Mouse (Mus musculus): ENCODE results near the gene Spag9.

The Spag9 gene

GRCm38 (mm10) chr11:93995720-93996305 is at the start of gene Spag9:
Spag9 (plus strand) TSS chr11:93996091.
- in situ Hi-C loops (cut with MboI; ENCODE audit: unreplicated experiment in 2 of 2): no loop called here

GRCm38 (mm10) chr11:93948887-93949567 is 46.9 kb upstream of the Spag9 start:
- in situ Hi-C loops (cut with MboI; ENCODE audit: unreplicated experiment in 2 of 2): no loop called here

GRCm38 (mm10) chr11:93950045-93950444 is 45.8 kb upstream of the Spag9 start:
- in situ Hi-C loops (cut with MboI; ENCODE audit: unreplicated experiment in 2 of 2): loop anchor here in 1 of 2 experiments (25.0 kb wide), 1 partner anchor 362 kb away; the partner anchor contains the start of gene Luc7l3

- in situ Hi-C loops (cut with MboI; ENCODE audit: unreplicated experiment in 2 of 2): loop anchor here in 1 of 2 experiments (25.0 kb wide), 1 partner anchor 360 kb away; the partner anchor contains the start of gene Luc7l3
These were observed 43.5 kb upstream of the Spag9 start for GRCm38 (mm10) chr11:93952376-93952775.

- in situ Hi-C loops (cut with MboI; ENCODE audit: unreplicated experiment in 2 of 2): loop anchor here in 1 of 2 experiments (25.0 kb wide), 1 partner anchor 358 kb away; the partner anchor contains the start of gene Luc7l3
These were observed 41.1 kb upstream of the Spag9 start for GRCm38 (mm10) chr11:93954738-93955255.

- in situ Hi-C loops (cut with MboI; ENCODE audit: unreplicated experiment in 2 of 2): loop anchor here in 1 of 2 experiments (25.0 kb wide), 1 partner anchor 357 kb away; the partner anchor contains the start of gene Luc7l3
These were observed 40.4 kb upstream of the Spag9 start for GRCm38 (mm10) chr11:93955256-93956150.

GRCm38 (mm10) chr11:93956159-93956558 is 39.7 kb upstream of the Spag9 start, which contains the start of gene Nme2:
Nme2 (minus strand) TSS chr11:93956259.
- in situ Hi-C loops (cut with MboI; ENCODE audit: unreplicated experiment in 2 of 2): loop anchor here in 1 of 2 experiments (25.0 kb wide), 1 partner anchor 356 kb away; the partner anchor contains the start of gene Luc7l3

GRCm38 (mm10) chr11:93957031-93957555 is 38.8 kb upstream of the Spag9 start:
- in situ Hi-C loops (cut with MboI; ENCODE audit: unreplicated experiment in 2 of 2): loop anchor here in 1 of 2 experiments (25.0 kb wide), 1 partner anchor 355 kb away; the partner anchor contains the start of gene Luc7l3

GRCm38 (mm10) chr11:93957746-93958145 is 38.1 kb upstream of the Spag9 start:
- in situ Hi-C loops (cut with MboI; ENCODE audit: unreplicated experiment in 2 of 2): loop anchor here in 1 of 2 experiments (25.0 kb wide), 1 partner anchor 355 kb away; the partner anchor contains the start of gene Luc7l3

GRCm38 (mm10) chr11:93961482-93961881 is 34.4 kb upstream of the Spag9 start:
- in situ Hi-C loops (cut with MboI; ENCODE audit: unreplicated experiment in 2 of 2): loop anchor here (10.0 to 25.0 kb wide), 2 partner anchors 263 to 351 kb away; partner anchors contain the start of gene Luc7l3 (in 1 of the 2)

- in situ Hi-C loops (cut with MboI; ENCODE audit: unreplicated experiment in 2 of 2): loop anchor here (10.0 to 25.0 kb wide), 2 partner anchors 262 to 349 kb away; partner anchors contain the start of gene Luc7l3 (in 1 of the 2)
These were observed 32.9 kb upstream of the Spag9 start for GRCm38 (mm10) chr11:93963013-93963412.

- in situ Hi-C loops (cut with MboI; ENCODE audit: unreplicated experiment in 2 of 2): loop anchor here (10.0 to 25.0 kb wide), 2 partner anchors 259 to 347 kb away; partner anchors contain the start of gene Luc7l3 (in 1 of the 2)
These were observed 30.5 kb upstream of the Spag9 start for GRCm38 (mm10) chr11:93965391-93965790.

GRCm38 (mm10) chr11:93967381-93967780 is 28.5 kb upstream of the Spag9 start:
- in situ Hi-C loops (cut with MboI; ENCODE audit: unreplicated experiment in 2 of 2): loop anchor here (10.0 to 25.0 kb wide), 2 partner anchors 257 to 345 kb away; partner anchors contain the start of gene Luc7l3 (in 1 of the 2)

- in situ Hi-C loops (cut with MboI; ENCODE audit: unreplicated experiment in 2 of 2): loop anchor here (10.0 to 25.0 kb wide), 2 partner anchors 257 to 344 kb away; partner anchors contain the start of gene Luc7l3 (in 1 of the 2)
These were observed 27.7 kb upstream of the Spag9 start, which contains the start of the genes Gm20390 and Nme1 for GRCm38 (mm10) chr11:93968005-93968847. Gm20390 (minus strand) TSS chr11:93968293. Nme1 (minus strand) TSS chr11:93968521.

GRCm38 (mm10) chr11:93968848-93969128 is 27.1 kb upstream of the Spag9 start:
- in situ Hi-C loops (cut with MboI; ENCODE audit: unreplicated experiment in 2 of 2): loop anchor here (10.0 to 25.0 kb wide), 2 partner anchors 256 to 344 kb away; partner anchors contain the start of gene Luc7l3 (in 1 of the 2)

- in situ Hi-C loops (cut with MboI; ENCODE audit: unreplicated experiment in 2 of 2): loop anchor here (10.0 to 25.0 kb wide), 2 partner anchors 256 to 343 kb away; partner anchors contain the start of gene Luc7l3 (in 1 of the 2)
These were observed 26.7 kb upstream of the Spag9 start for GRCm38 (mm10) chr11:93969171-93969570.

GRCm38 (mm10) chr11:93969799-93970198 is 26.1 kb upstream of the Spag9 start:
- in situ Hi-C loops (cut with MboI; ENCODE audit: unreplicated experiment in 2 of 2): loop anchor here (5.0 to 25.0 kb wide), 3 partner anchors 118 to 343 kb away; partner anchors contain the start of gene Luc7l3 (in 1 of the 2)

GRCm38 (mm10) chr11:93972951-93973350 is 22.9 kb upstream of the Spag9 start:
- in situ Hi-C loops (cut with MboI; ENCODE audit: unreplicated experiment in 2 of 2): loop anchor here (5.0 to 25.0 kb wide), 2 partner anchors 114 to 339 kb away; partner anchors contain the start of gene Luc7l3 (in 1 of the 2)
